ENCODE assay signal across 28 mouse cellular contexts in genomic region chr10:20719201-20719600, GRCm38 (mm10). TPM values are rescaled to one million over a fixed set of nuclear protein-coding genes. Genes with fewer than 3 reads are reported as not detected.
DNase-seq lines count a peak whose midpoint lies in the region; ATAC-seq and TF ChIP-seq lines count a peak whose summit lies in the region.
"Had no signal": no experiment of that assay in that cellular context is flagged by ENCODE, and none has a peak within 500 bp of the region (broad histone marks: within the 10 kb centered on the region; RNA-seq: fewer than 3 reads in every experiment).

No protein-coding gene starts in this region.

- no peak for TF ChIP-seq POLR2A in lung, adult 2 months (IDR thresholded peaks at IDR 0.05; ENCODE audit: borderline replicate concordance, extremely low read depth, low read depth, low read length)

- intact Hi-C loops in left cerebral cortex, postnatal 25 days (cut with DNase I): no loop called here

- ATAC-seq in midbrain, embryonic 16.5 days: no peak
- ATAC-seq in common myeloid progenitor, adult 5-6 weeks (replicated peaks; ENCODE audit: low read depth, poor library complexity, severe bottlenecking): peak; percentile 34; the same call in 1 of the 2 replicates
- ATAC-seq in granulocyte monocyte progenitor cell, adult 5-6 weeks (replicated peaks; ENCODE audit: poor library complexity, severe bottlenecking): peak; percentile 68
- ATAC-seq: CD4-positive, CD25-positive, alpha-beta regulatory T cell, adult 4 months; forebrain, embryonic 14.5 days; forebrain, postnatal 0 days had no signal

- H3K27me3 ChIP-seq in midbrain, embryonic 10.5 days (ENCODE audit: low read depth, poor library complexity, severe bottlenecking): no peaks in the 10 kb centered on the region
- no peaks in the 10 kb centered on the region for H3K27me3 ChIP-seq in midbrain, embryonic 16.5 days (ENCODE audit: control insufficient read depth, insufficient read depth, low read depth, low read length)
- H3K27me3 ChIP-seq: embryonic facial prominence, embryonic 13.5 days; heart, embryonic 12.5 days; heart, embryonic 15.5 days; hindbrain, embryonic 15.5 days had no signal

- no peak for DNase-seq in midbrain, embryonic 10.5 days (ENCODE audit: low spot score)
- no peak for DNase-seq in left cerebral cortex, postnatal 25 days (ENCODE audit: low spot score in 2 of 2)
- no peak for DNase-seq in lung, adult 2 months
- DNase-seq: adrenal gland, adult 2 months; adrenal gland, postnatal 14 days; cerebellum, adult 11 months; cerebellum, adult 2 months; cerebellum, adult 9-11 months; cerebellum, postnatal 25 days; embryo, embryonic 11 days; forebrain, postnatal 0 days; gastrocnemius, adult 2 months; gastrocnemius, postnatal 14 days; heart, adult 18-20 months; heart, postnatal 10 days; heart, postnatal 36 days had no signal

- peaks cover 16% of the 10 kb centered on the region for H3K4me1 ChIP-seq in midbrain, embryonic 10.5 days
- peaks cover 11% of the 10 kb centered on the region; the same call in 1 of the 2 replicates for H3K4me1 ChIP-seq in midbrain, embryonic 16.5 days (ENCODE audit: control insufficient read depth, insufficient read depth, low read length)
- H3K4me1 ChIP-seq in lung, adult 2 months (ENCODE audit: control insufficient read depth, insufficient read depth, low read length): peaks cover 9% of the 10 kb centered on the region; the same call in 1 of the 2 replicates

- 59% methylated on average over 2 of the region's 2 CpGs for WGBS in midbrain, embryonic 10.5 days
- 50% methylated on average over 2 of the region's 2 CpGs for WGBS in midbrain, embryonic 16.5 days
- WGBS in lung, adult 2 months: 60% methylated on average over 2 of the region's 2 CpGs

- H3K27ac ChIP-seq in midbrain, embryonic 10.5 days (replicated peaks): 0 out of 2 replicates have a peak overlapping the region, but pooled peaks have one; percentile 23
- no peak overlapping the region for H3K27ac ChIP-seq in midbrain, embryonic 16.5 days (ENCODE audit: low read length)
- H3K27ac ChIP-seq: embryonic facial prominence, embryonic 10.5 days; embryonic facial prominence, embryonic 13.5 days; gastrocnemius, adult 2 months; heart, embryonic 15.5 days; hindbrain, embryonic 15.5 days had no signal

- TF ChIP-seq CTCF in lung, adult 2 months (IDR thresholded peaks at IDR 0.05; ENCODE audit: insufficient read depth, low read length): no peak

- H3K4me2 ChIP-seq in midbrain, embryonic 16.5 days (ENCODE audit: low read length): no peak overlapping the region
- H3K4me2 ChIP-seq: embryonic facial prominence, embryonic 13.5 days; heart, embryonic 12.5 days; heart, embryonic 15.5 days; hindbrain, embryonic 15.5 days had no signal

- H3K9me3 ChIP-seq in midbrain, embryonic 10.5 days (replicated peaks): no peaks in the 10 kb centered on the region
- H3K9me3 ChIP-seq in midbrain, embryonic 16.5 days (replicated peaks; ENCODE audit: control insufficient read depth, low read length, poor library complexity, severe bottlenecking): no peaks in the 10 kb centered on the region
- H3K9me3 ChIP-seq: embryonic facial prominence, embryonic 10.5 days; embryonic facial prominence, embryonic 13.5 days; heart, embryonic 12.5 days; heart, embryonic 15.5 days; hindbrain, embryonic 15.5 days had no signal

- no peaks in the 10 kb centered on the region for H3K36me3 ChIP-seq in midbrain, embryonic 10.5 days
- H3K36me3 ChIP-seq in midbrain, embryonic 16.5 days (ENCODE audit: control insufficient read depth, insufficient read depth, low read length): no peaks in the 10 kb centered on the region
- H3K36me3 ChIP-seq: embryonic facial prominence, embryonic 10.5 days; embryonic facial prominence, embryonic 13.5 days; heart, embryonic 15.5 days; hindbrain, embryonic 15.5 days had no signal

- no peak overlapping the region for H3K4me3 ChIP-seq in midbrain, embryonic 10.5 days
- H3K4me3 ChIP-seq in midbrain, embryonic 16.5 days (ENCODE audit: low read depth, low read length): no peak overlapping the region
- no peak overlapping the region for H3K4me3 ChIP-seq in lung, adult 2 months (replicated peaks; ENCODE audit: extremely low read depth, low read depth, low read length)
- H3K4me3 ChIP-seq: embryonic facial prominence, embryonic 10.5 days; embryonic facial prominence, embryonic 13.5 days; erythroblast, embryonic 14.5 days; gastrocnemius, adult 2 months; heart, embryonic 12.5 days; heart, embryonic 15.5 days; hindbrain, embryonic 15.5 days had no signal

- H3K9ac ChIP-seq in midbrain, embryonic 16.5 days (ENCODE audit: low read depth, low read length): no peak overlapping the region
- H3K9ac ChIP-seq: embryonic facial prominence, embryonic 13.5 days; forebrain, postnatal 0 days; heart, embryonic 12.5 days; heart, embryonic 15.5 days; hindbrain, embryonic 15.5 days had no signal

RNA-seq across cellular contexts. Expression of gene Pde7b, which starts 5.7 kb away (rescaled TPM):
- 1.00 and 1.6 TPM in 2 replicates for polyA plus RNA-seq in midbrain, embryonic 10.5 days (2016; fragmentation: Nextera tagmentation; extraction: Ambion mirVana)
- 2.3 and 4.1 TPM in 2 replicates for polyA plus RNA-seq in midbrain, embryonic 16.5 days (2015; fragmentation: Nextera tagmentation; extraction: Ambion mirVana)
- 1.6 TPM in 2 replicates for total RNA-seq in common myeloid progenitor, adult 5-6 weeks (2017)
- 6.8 and 7.4 TPM in 2 replicates for total RNA-seq in granulocyte monocyte progenitor cell, adult 5-6 weeks (2014; fragmentation: Nextera tagmentation)
- total RNA-seq in granulocyte monocyte progenitor cell, adult 5-6 weeks (2017): 2.7 and 3.8 TPM in 2 replicates
- 10 to 100 TPM; 41.4 to 66.1 TPM for total RNA-seq in left cerebral cortex, postnatal 25 days (2021)
- 17.7 and 18.7 TPM in 2 replicates for polyA plus RNA-seq in lung, adult 2 months (2012; rRNA removed)
- total RNA-seq: MEL had no signal
- polyA plus RNA-seq: erythroblast, embryonic 14.5 days had no signal

Comparison
In these comparisons a context has a peak if more than half of its experiments do, and no peak if none do; other contexts are left out.
1. RNA of gene Pde7b, which starts 5.7 kb away (total RNA-seq): 41.4 to 66.1 TPM in left cerebral cortex, postnatal 25 days; 2.7 to 7.4 TPM in granulocyte monocyte progenitor cell, adult 5-6 weeks and 1.6 TPM in common myeloid progenitor, adult 5-6 weeks; every median in the first group is over 4 times any median in the second.